Mouse (Mus musculus): ENCODE measurements around the gene Hyal1.

- TF ChIP-seq CTCF (IDR thresholded peaks at IDR 0.05; ENCODE audit: borderline replicate concordance, insufficient read depth, low read length) (no peak), POLR2A (IDR thresholded peaks at IDR 0.05; ENCODE audit: low read depth, low read length) (no peak)
Measured at GRCm38 (mm10) chr9:107626158-107626843, 49.6 kb downstream of the Hyal1 start.

Data from embryonic fibroblast, embryonic 13.5 days (primary cell).